Mouse (Mus musculus) small intestine, adult 2 months (tissue): Measurements from ENCODE around the gene Gpr21.

ENCODE experiments used
- CTCF ChIP-seq: fragments of 200-500 bp; IDR thresholded peaks from 2 replicates; pipeline ENCODE4 v1.5.1; 2012; ENCODE audit warnings: low read depth, mild to moderate bottlenecking, control low read depth, inconsistent platforms, low read length, moderate library complexity, mixed read lengths; ENCODE audit not compliant: insufficient replicate concordance, insufficient read length; ENCODE audit errors: extremely low read depth
- POLR2A ChIP-seq: fragments of 200-500 bp; IDR thresholded peaks from 2 replicates; pipeline ENCODE4 v1.6.1; 2012; ENCODE audit warnings: low read depth, mild to moderate bottlenecking, control low read depth, inconsistent platforms, low read length, moderate library complexity

- no peak for TF ChIP-seq POLR2A
- no peak for TF ChIP-seq CTCF
Measured at GRCm38 (mm10) chr2:37566035-37566434, 49.9 kb downstream of the Gpr21 start.
